Mouse (Mus musculus): ENCODE results near the gene Hk3. TPM values are rescaled to one million over a fixed set of nuclear protein-coding genes. Genes with fewer than 3 reads are reported as not detected.

Hk3 gene
- polyA plus RNA-seq (2015; fragmentation: Nextera tagmentation; extraction: Ambion mirVana), result 0.82 and 0.83 TPM in 2 replicates

- Histone ChIP-seq H3K4me1 (replicated peaks; ENCODE audit: control insufficient read depth, insufficient read depth, low read length) (no peaks in the 10 kb centered on the region), H3K36me3 (ENCODE audit: control insufficient read depth, insufficient read depth) (no peaks in the 10 kb centered on the region; the same call in 1 of the 2 replicates), H3K4me2 (ENCODE audit: low read length) (no peak within 1 kb of the TSS), H3K27ac (ENCODE audit: low read length) (no peak within 1 kb of the TSS), H3K9ac (replicated peaks; ENCODE audit: low read depth, low read length) (no peak within 1 kb of the TSS), H3K27me3 (replicated peaks; ENCODE audit: control insufficient read depth, insufficient read depth, low read length) (no peaks in the 10 kb centered on the region), H3K9me3 (ENCODE audit: control insufficient read depth, low read length) (no peaks in the 10 kb centered on the region), H3K4me3 (replicated peaks; ENCODE audit: low read length) (no peak within 1 kb of the TSS)
- 93% methylated on average over 13 of the region's 13 CpGs for WGBS
- ATAC-seq, result no peak
Observed at GRCm38 (mm10) chr13:55021194-55021779, at the start of gene Hk3. Gene Hk3 (minus strand): TSS chr13:55021385.

- 82% methylated on average over 7 of the region's 7 CpGs for WGBS
- Histone ChIP-seq H3K9ac (replicated peaks; ENCODE audit: low read depth, low read length) (no peak overlapping the region), H3K4me1 (replicated peaks; ENCODE audit: control insufficient read depth, insufficient read depth, low read length) (no peaks in the 10 kb centered on the region), H3K4me3 (replicated peaks; ENCODE audit: low read length) (no peak overlapping the region), H3K27me3 (replicated peaks; ENCODE audit: control insufficient read depth, insufficient read depth, low read length) (no peaks in the 10 kb centered on the region), H3K9me3 (ENCODE audit: control insufficient read depth, low read length) (no peaks in the 10 kb centered on the region), H3K36me3 (ENCODE audit: control insufficient read depth, insufficient read depth) (no peaks in the 10 kb centered on the region), H3K27ac (ENCODE audit: low read length) (no peak overlapping the region), H3K4me2 (ENCODE audit: low read length) (no peak overlapping the region)
- ATAC-seq, result no peak
Observed at GRCm38 (mm10) chr13:55069719-55070118, 48.5 kb upstream of the Hk3 start.

GRCm38 (mm10) chr13:55063276-55063675 lies 42.1 kb upstream of the Hk3 start:
- 90% methylated on average over 2 of the region's 2 CpGs for WGBS
- H3K9me3 ChIP-seq (ENCODE audit: control insufficient read depth, low read length), result no peaks in the 10 kb centered on the region
- no peaks in the 10 kb centered on the region for H3K27me3 ChIP-seq (replicated peaks; ENCODE audit: control insufficient read depth, insufficient read depth, low read length)

GRCm38 (mm10) chr13:55058042-55058441 lies 36.9 kb upstream of the Hk3 start:
- no peak for ATAC-seq
- Histone ChIP-seq H3K36me3 (ENCODE audit: control insufficient read depth, insufficient read depth) (peaks cover 8% of the 10 kb centered on the region), H3K9ac (replicated peaks; ENCODE audit: low read depth, low read length) (no peak overlapping the region), H3K4me1 (replicated peaks; ENCODE audit: control insufficient read depth, insufficient read depth, low read length) (no peaks in the 10 kb centered on the region), H3K4me2 (ENCODE audit: low read length) (no peak overlapping the region), H3K4me3 (replicated peaks; ENCODE audit: low read length) (no peak overlapping the region), H3K27me3 (replicated peaks; ENCODE audit: control insufficient read depth, insufficient read depth, low read length) (no peaks in the 10 kb centered on the region), H3K27ac (ENCODE audit: low read length) (no peak overlapping the region), H3K9me3 (ENCODE audit: control insufficient read depth, low read length) (no peaks in the 10 kb centered on the region)
- WGBS, result 96% methylated on average over 2 of the region's 2 CpGs

More at GRCm38 (mm10) chr13:55063276-55063675, 42.1 kb upstream of the Hk3 start:
- no peak overlapping the region for H3K4me3 ChIP-seq (replicated peaks; ENCODE audit: low read length)
- H3K27ac ChIP-seq (ENCODE audit: low read length), result no peak overlapping the region
- ATAC-seq, result no peak
- no peak overlapping the region for H3K9ac ChIP-seq (replicated peaks; ENCODE audit: low read depth, low read length)
- H3K36me3 ChIP-seq (ENCODE audit: control insufficient read depth, insufficient read depth), result peaks cover under 1% of the 10 kb centered on the region; the same call in 1 of the 2 replicates
- H3K4me1 ChIP-seq (replicated peaks; ENCODE audit: control insufficient read depth, insufficient read depth, low read length), result no peaks in the 10 kb centered on the region
- no peak overlapping the region for H3K4me2 ChIP-seq (ENCODE audit: low read length)

GRCm38 (mm10) chr13:55047706-55048105 lies 26.5 kb upstream of the Hk3 start:
- Histone ChIP-seq H3K9ac (replicated peaks; ENCODE audit: low read depth, low read length) (no peak overlapping the region), H3K27ac (ENCODE audit: low read length) (no peak overlapping the region), H3K27me3 (replicated peaks; ENCODE audit: control insufficient read depth, insufficient read depth, low read length) (no peaks in the 10 kb centered on the region), H3K4me1 (replicated peaks; ENCODE audit: control insufficient read depth, insufficient read depth, low read length) (peaks cover 3% of the 10 kb centered on the region), H3K9me3 (ENCODE audit: control insufficient read depth, low read length) (no peaks in the 10 kb centered on the region), H3K4me2 (ENCODE audit: low read length) (no peak overlapping the region), H3K4me3 (replicated peaks; ENCODE audit: low read length) (no peak overlapping the region), H3K36me3 (ENCODE audit: control insufficient read depth, insufficient read depth) (no peaks in the 10 kb centered on the region)
- WGBS, result 28% methylated on average over 3 of the region's 3 CpGs
- no peak for ATAC-seq

- H3K9me3 ChIP-seq (ENCODE audit: control insufficient read depth, low read length), result no peaks in the 10 kb centered on the region
- no peak overlapping the region for H3K9ac ChIP-seq (replicated peaks; ENCODE audit: low read depth, low read length)
- 95% methylated on average over 2 of the region's 2 CpGs for WGBS
- ATAC-seq, result no peak
- no peaks in the 10 kb centered on the region for H3K4me1 ChIP-seq (replicated peaks; ENCODE audit: control insufficient read depth, insufficient read depth, low read length)
- no peak overlapping the region for H3K4me2 ChIP-seq (ENCODE audit: low read length)
- no peak overlapping the region for H3K27ac ChIP-seq (ENCODE audit: low read length)
- H3K27me3 ChIP-seq (replicated peaks; ENCODE audit: control insufficient read depth, insufficient read depth, low read length), result no peaks in the 10 kb centered on the region
- H3K36me3 ChIP-seq (ENCODE audit: control insufficient read depth, insufficient read depth), result peaks cover 9% of the 10 kb centered on the region
- no peak overlapping the region for H3K4me3 ChIP-seq (replicated peaks; ENCODE audit: low read length)
Observed at GRCm38 (mm10) chr13:55040016-55040415, 18.8 kb upstream of the Hk3 start.

GRCm38 (mm10) chr13:55024215-55024614 lies 3.0 kb upstream of the Hk3 start:
- H3K9me3 ChIP-seq (ENCODE audit: control insufficient read depth, low read length), result no peaks in the 10 kb centered on the region
- no peak overlapping the region for H3K27ac ChIP-seq (ENCODE audit: low read length)
- H3K27me3 ChIP-seq (replicated peaks; ENCODE audit: control insufficient read depth, insufficient read depth, low read length), result no peaks in the 10 kb centered on the region
- ATAC-seq, result no peak
- peaks cover 3% of the 10 kb centered on the region; the same call in 1 of the 2 replicates for H3K36me3 ChIP-seq (ENCODE audit: control insufficient read depth, insufficient read depth)
- no peak overlapping the region for H3K4me3 ChIP-seq (replicated peaks; ENCODE audit: low read length)
- H3K4me2 ChIP-seq (ENCODE audit: low read length), result no peak overlapping the region
- 90% methylated on average over 2 of the region's 2 CpGs for WGBS
- no peaks in the 10 kb centered on the region for H3K4me1 ChIP-seq (replicated peaks; ENCODE audit: control insufficient read depth, insufficient read depth, low read length)
- no peak overlapping the region for H3K9ac ChIP-seq (replicated peaks; ENCODE audit: low read depth, low read length)

- Histone ChIP-seq H3K9ac (replicated peaks; ENCODE audit: low read depth, low read length) (no peak overlapping the region), H3K4me2 (ENCODE audit: low read length) (no peak overlapping the region), H3K27ac (ENCODE audit: low read length) (no peak overlapping the region), H3K36me3 (ENCODE audit: control insufficient read depth, insufficient read depth) (no peaks in the 10 kb centered on the region; the same call in 1 of the 2 replicates), H3K4me1 (replicated peaks; ENCODE audit: control insufficient read depth, insufficient read depth, low read length) (no peaks in the 10 kb centered on the region), H3K9me3 (ENCODE audit: control insufficient read depth, low read length) (no peaks in the 10 kb centered on the region), H3K27me3 (replicated peaks; ENCODE audit: control insufficient read depth, insufficient read depth, low read length) (no peaks in the 10 kb centered on the region), H3K4me3 (replicated peaks; ENCODE audit: low read length) (no peak overlapping the region)
- 83% methylated on average over 9 of the region's 9 CpGs for WGBS
- no peak for ATAC-seq
Observed at GRCm38 (mm10) chr13:55022715-55023114, 1.5 kb upstream of the Hk3 start.

- WGBS, result 41% methylated on average over 4 of the region's 4 CpGs
- H3K4me2 ChIP-seq (ENCODE audit: low read length), result no peak overlapping the region
- H3K27ac ChIP-seq (ENCODE audit: low read length), result no peak overlapping the region
- H3K27me3 ChIP-seq (replicated peaks; ENCODE audit: control insufficient read depth, insufficient read depth, low read length), result no peaks in the 10 kb centered on the region
- H3K4me3 ChIP-seq (replicated peaks; ENCODE audit: low read length), result no peak overlapping the region
- H3K36me3 ChIP-seq (ENCODE audit: control insufficient read depth, insufficient read depth), result no peaks in the 10 kb centered on the region; the same call in 1 of the 2 replicates
- no peaks in the 10 kb centered on the region for H3K4me1 ChIP-seq (replicated peaks; ENCODE audit: control insufficient read depth, insufficient read depth, low read length)
- no peak for ATAC-seq
- H3K9me3 ChIP-seq (ENCODE audit: control insufficient read depth, low read length), result no peaks in the 10 kb centered on the region
- no peak overlapping the region for H3K9ac ChIP-seq (replicated peaks; ENCODE audit: low read depth, low read length)
Observed at GRCm38 (mm10) chr13:55022256-55022655, 1.1 kb upstream of the Hk3 start.

- Histone ChIP-seq H3K36me3 (ENCODE audit: control insufficient read depth, insufficient read depth) (no peaks in the 10 kb centered on the region), H3K27ac (ENCODE audit: low read length) (no peak overlapping the region), H3K4me1 (replicated peaks; ENCODE audit: control insufficient read depth, insufficient read depth, low read length) (no peaks in the 10 kb centered on the region), H3K27me3 (replicated peaks; ENCODE audit: control insufficient read depth, insufficient read depth, low read length) (no peaks in the 10 kb centered on the region), H3K9me3 (ENCODE audit: control insufficient read depth, low read length) (no peaks in the 10 kb centered on the region), H3K4me3 (replicated peaks; ENCODE audit: low read length) (no peak overlapping the region), H3K4me2 (ENCODE audit: low read length) (no peak overlapping the region), H3K9ac (replicated peaks; ENCODE audit: low read depth, low read length) (no peak overlapping the region)
- ATAC-seq, result no peak
- WGBS, result 82% methylated on average over 4 of the region's 4 CpGs
Observed at GRCm38 (mm10) chr13:55020051-55020450, 1.1 kb downstream of the Hk3 start.
